Mouse (Mus musculus): ENCODE results near the gene Aoc3. TPM values are rescaled to one million over a fixed set of nuclear protein-coding genes. Genes with fewer than 3 reads are reported as not detected.
A peak's percentile ranks its signal among the peaks of the same experiment; 100 is the strongest.
"Not testable (repeated sequence)": the region's sequence is repeated elsewhere in the genome, so short reads cannot be mapped to it uniquely, and the experiment has no call there.

Gene Aoc3
- total RNA-seq, 2 experiments from 2014 or later, result 4.0 to 6.6 TPM

- ATAC-seq (replicated peaks; ENCODE audit: low FRiP score, poor library complexity, severe bottlenecking), result not testable (repeated sequence)
Measured at GRCm38 (mm10) chr11:101325201-101325600, 5.2 kb upstream of the Aoc3 start.

- ATAC-seq (replicated peaks; ENCODE audit: low FRiP score, poor library complexity, severe bottlenecking), result no peak
Measured at GRCm38 (mm10) chr11:101326147-101326546, 4.3 kb upstream of the Aoc3 start.

- 0 out of 2 replicates have a peak, but pooled peaks have one; percentile 26 for ATAC-seq (replicated peaks; ENCODE audit: low FRiP score, poor library complexity, severe bottlenecking)
Measured at GRCm38 (mm10) chr11:101327311-101327710, 3.1 kb upstream of the Aoc3 start.

GRCm38 (mm10) chr11:101328941-101329635, 1.3 kb upstream of the Aoc3 start:
- no peak for ATAC-seq (replicated peaks; ENCODE audit: low FRiP score, poor library complexity, severe bottlenecking)

- not testable (repeated sequence) for ATAC-seq (replicated peaks; ENCODE audit: low FRiP score, poor library complexity, severe bottlenecking)
Measured at GRCm38 (mm10) chr11:101330961-101331360, 556 bp downstream of the Aoc3 start.

- ATAC-seq (replicated peaks; ENCODE audit: low FRiP score, poor library complexity, severe bottlenecking), result no peak
Measured at GRCm38 (mm10) chr11:101332537-101332936, 2.1 kb downstream of the Aoc3 start.

- no peak for ATAC-seq (replicated peaks; ENCODE audit: low FRiP score, poor library complexity, severe bottlenecking)
Measured at GRCm38 (mm10) chr11:101334023-101334422, 3.6 kb downstream of the Aoc3 start.

GRCm38 (mm10) chr11:101334516-101334915, 4.1 kb downstream of the Aoc3 start:
- ATAC-seq (replicated peaks; ENCODE audit: low FRiP score, poor library complexity, severe bottlenecking), result no peak

- no peak for ATAC-seq (replicated peaks; ENCODE audit: low FRiP score, poor library complexity, severe bottlenecking)
Measured at GRCm38 (mm10) chr11:101335685-101336084, 5.3 kb downstream of the Aoc3 start.

GRCm38 (mm10) chr11:101338123-101338760, 7.8 kb downstream of the Aoc3 start:
- ATAC-seq (replicated peaks; ENCODE audit: low FRiP score, poor library complexity, severe bottlenecking), result peak; percentile 86

GRCm38 (mm10) chr11:101347083-101347775, 16.8 kb downstream of the Aoc3 start:
- peak; percentile 60; the same call in 1 of the 2 replicates for ATAC-seq (replicated peaks; ENCODE audit: low FRiP score, poor library complexity, severe bottlenecking)

- ATAC-seq (replicated peaks; ENCODE audit: low FRiP score, poor library complexity, severe bottlenecking), result no peak
Measured at GRCm38 (mm10) chr11:101348774-101349173, 18.4 kb downstream of the Aoc3 start.

GRCm38 (mm10) chr11:101349216-101349615, 18.8 kb downstream of the Aoc3 start:
- no peak for ATAC-seq (replicated peaks; ENCODE audit: low FRiP score, poor library complexity, severe bottlenecking)

GRCm38 (mm10) chr11:101351100-101351720, 20.8 kb downstream of the Aoc3 start:
- ATAC-seq (replicated peaks; ENCODE audit: low FRiP score, poor library complexity, severe bottlenecking), result no peak

- no peak for ATAC-seq (replicated peaks; ENCODE audit: low FRiP score, poor library complexity, severe bottlenecking)
Measured at GRCm38 (mm10) chr11:101351721-101352111, 21.3 kb downstream of the Aoc3 start.

- ATAC-seq (replicated peaks; ENCODE audit: low FRiP score, poor library complexity, severe bottlenecking), result no peak
Measured at GRCm38 (mm10) chr11:101353436-101353835, 23.0 kb downstream of the Aoc3 start.

GRCm38 (mm10) chr11:101354438-101355010, 24.1 kb downstream of the Aoc3 start:
- no peak for ATAC-seq (replicated peaks; ENCODE audit: low FRiP score, poor library complexity, severe bottlenecking)

- no peak for ATAC-seq (replicated peaks; ENCODE audit: low FRiP score, poor library complexity, severe bottlenecking)
Measured at GRCm38 (mm10) chr11:101355916-101356315, 25.5 kb downstream of the Aoc3 start.

GRCm38 (mm10) chr11:101357505-101358182, 27.2 kb downstream of the Aoc3 start:
- no peak for ATAC-seq (replicated peaks; ENCODE audit: low FRiP score, poor library complexity, severe bottlenecking)

Measured in erythroblast, adult 5-6 weeks (primary cell).